Mouse (Mus musculus) thymus, postnatal 4 days (tissue): ENCODE measurements around the gene Actl6b.

Source experiments
- DNase-seq: peaks from one replicate; pipeline ENCODE4 v3.0.0; 2021

Actl6b gene

GRCm38 (mm10) chr5:137553411-137553837, at the start of gene Actl6b:
Gene Actl6b (plus strand): TSS chr5:137553517.
- peak; percentile 84 for DNase-seq

GRCm38 (mm10) chr5:137504041-137504440, 49.3 kb upstream of the Actl6b start:
- DNase-seq = peak; percentile 70

GRCm38 (mm10) chr5:137510014-137510501, 43.3 kb upstream of the Actl6b start:
- DNase-seq = peak; percentile 84

GRCm38 (mm10) chr5:137510573-137511390, 42.5 kb upstream of the Actl6b start:
- DNase-seq = peak; percentile 69

- peak; percentile 12 for DNase-seq
Measured at GRCm38 (mm10) chr5:137511706-137512105, 41.6 kb upstream of the Actl6b start.

GRCm38 (mm10) chr5:137512847-137513794, 40.2 kb upstream of the Actl6b start:
- peak; percentile 67 for DNase-seq

GRCm38 (mm10) chr5:137513951-137514721, 39.2 kb upstream of the Actl6b start:
- DNase-seq = peak; percentile 8

- peak; percentile 6 for DNase-seq
Measured at GRCm38 (mm10) chr5:137514811-137515210, 38.5 kb upstream of the Actl6b start.

- DNase-seq = peak; percentile 64
Measured at GRCm38 (mm10) chr5:137518436-137518835, 34.9 kb upstream of the Actl6b start, which contains the start of gene Gigyf1. Gene Gigyf1 (plus strand): TSS chr5:137518548.

- DNase-seq = peak; percentile 5
Measured at GRCm38 (mm10) chr5:137519691-137520550, 33.4 kb upstream of the Actl6b start.

GRCm38 (mm10) chr5:137521861-137522260, 31.5 kb upstream of the Actl6b start:
- DNase-seq = no peak

- no peak for DNase-seq
Measured at GRCm38 (mm10) chr5:137522711-137523110, 30.6 kb upstream of the Actl6b start.

GRCm38 (mm10) chr5:137523396-137524250, 29.7 kb upstream of the Actl6b start:
- no peak for DNase-seq

GRCm38 (mm10) chr5:137524251-137524515, 29.1 kb upstream of the Actl6b start:
- DNase-seq = no peak

GRCm38 (mm10) chr5:137524671-137525070, 28.6 kb upstream of the Actl6b start:
- no peak for DNase-seq

- DNase-seq = no peak
Measured at GRCm38 (mm10) chr5:137525511-137525910, 27.8 kb upstream of the Actl6b start.

- DNase-seq = peak; percentile 68
Measured at GRCm38 (mm10) chr5:137526192-137526936, 27.0 kb upstream of the Actl6b start.

- no peak for DNase-seq
Measured at GRCm38 (mm10) chr5:137527413-137527812, 25.9 kb upstream of the Actl6b start.

- DNase-seq = no peak
Measured at GRCm38 (mm10) chr5:137528247-137528968, 24.9 kb upstream of the Actl6b start.
